Mouse (Mus musculus): ENCODE results near the gene Safb2.
"Not testable (repeated sequence)": the region's sequence is repeated elsewhere in the genome, so short reads cannot be mapped to it uniquely, and the experiment has no call there.

Safb2 gene

GRCm38 (mm10) chr17:56584257-56585130 lies at the start of gene Safb2, which contains the start of gene Safb:
Gene Safb2, minus strand, starts transcription at chr17:56584585.
Gene Safb, plus strand, starts transcription at chr17:56584825.
- DNase-seq, result peak; percentile 98 to 99

DNA sequence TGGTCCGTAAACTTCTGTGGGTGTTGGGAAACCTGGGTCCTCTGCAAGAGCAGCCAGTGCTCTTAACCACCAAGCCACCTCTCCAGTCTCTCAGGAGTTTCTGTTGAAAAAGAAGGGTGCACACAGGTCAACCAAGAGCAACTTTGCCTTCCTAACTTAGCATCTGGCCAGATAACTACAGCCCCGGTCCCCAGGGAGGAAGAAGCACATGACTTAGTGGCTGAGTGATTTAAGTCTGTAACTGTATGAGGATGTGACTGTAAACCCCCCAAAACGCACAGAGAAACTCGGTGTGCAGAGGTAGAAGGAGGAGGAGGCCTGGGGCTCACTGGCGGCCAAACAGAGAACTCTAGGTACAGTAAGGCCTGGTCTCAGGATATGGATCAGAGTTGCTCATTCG lies 49.6 kb upstream of the Safb2 start:
- DNase-seq, result no peak

DNA sequence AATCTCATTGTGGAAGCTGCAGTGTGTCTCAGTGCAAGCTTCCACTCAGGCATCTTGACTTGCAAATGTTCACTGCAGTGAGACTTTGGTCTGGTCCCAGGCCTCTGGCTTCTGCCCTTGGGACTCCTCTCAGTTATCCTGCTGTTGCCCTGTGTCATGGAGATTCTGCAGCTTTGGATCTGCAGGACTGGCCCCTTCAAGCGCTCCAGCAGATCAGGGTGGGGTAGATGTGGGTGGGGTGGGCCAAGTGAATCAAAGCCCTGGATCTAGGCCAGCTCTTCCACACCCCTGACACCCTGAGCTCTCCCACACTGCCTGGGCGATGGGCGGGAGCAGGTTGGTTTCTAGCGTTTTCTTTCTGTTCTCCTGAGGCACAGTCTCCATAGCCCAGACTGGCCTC lies 47.4 kb upstream of the Safb2 start:
- DNase-seq, result no peak

DNA sequence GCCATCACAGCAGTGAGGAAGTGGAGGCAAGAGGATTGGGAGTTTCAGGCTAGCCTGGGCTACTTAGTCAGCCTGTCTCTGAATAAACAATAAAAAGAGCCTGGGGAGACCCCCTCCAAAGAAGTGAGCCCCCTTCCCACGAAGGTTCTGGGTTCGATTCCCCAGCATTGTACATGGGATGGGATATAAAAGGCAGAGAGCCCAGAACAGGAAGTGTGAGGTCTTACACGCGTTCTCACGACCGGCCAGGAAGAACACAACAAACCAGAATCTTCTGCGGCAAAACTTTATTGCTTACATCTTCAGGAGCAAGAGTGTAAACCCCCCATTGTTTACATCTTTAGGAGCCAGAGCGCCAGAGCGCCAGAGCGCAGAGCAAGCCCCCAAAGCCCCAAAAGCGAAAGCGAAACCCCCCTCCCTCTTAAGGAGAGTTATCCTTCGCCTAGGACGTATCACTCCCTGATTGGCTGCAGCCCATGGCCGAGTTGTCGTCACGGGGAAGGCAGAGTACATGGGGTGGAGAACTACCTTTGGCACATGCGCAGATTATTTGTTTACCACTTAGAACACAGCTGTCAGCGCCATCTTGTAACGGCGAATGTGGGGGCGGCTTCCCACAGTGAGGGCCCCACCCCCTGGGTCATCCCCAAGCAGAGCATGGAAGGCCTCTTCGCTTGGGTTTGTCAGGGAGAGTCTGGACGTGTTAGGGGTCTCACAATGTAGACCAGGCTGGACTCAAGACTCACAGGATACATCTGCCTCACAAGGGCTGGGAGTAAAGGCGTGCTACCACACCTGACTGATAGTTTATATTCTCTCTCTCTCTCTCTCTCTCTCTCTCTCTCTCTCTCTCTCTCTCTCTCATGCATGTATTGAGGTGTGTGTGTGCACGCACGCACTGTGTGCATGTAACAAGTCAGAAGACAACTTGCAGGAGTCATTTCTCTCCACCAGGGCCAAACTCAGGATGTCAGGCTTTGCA lies 45.7 kb upstream of the Safb2 start:
- DNase-seq, result not testable (repeated sequence)

- DNase-seq, result peak; percentile 68 to 74
These were observed 43.3 kb upstream of the Safb2 start, which contains the start of gene Catsperd for GRCm38 (mm10) chr17:56627530-56628277. Gene Catsperd, plus strand, starts transcription at chr17:56628143.

- DNase-seq, result peak; percentile 98 to 99
These were observed 42.5 kb upstream of the Safb2 start, which contains the start of gene Lonp1 for GRCm38 (mm10) chr17:56626754-56627470. Gene Lonp1, minus strand, starts transcription at chr17:56626887.

DNA sequence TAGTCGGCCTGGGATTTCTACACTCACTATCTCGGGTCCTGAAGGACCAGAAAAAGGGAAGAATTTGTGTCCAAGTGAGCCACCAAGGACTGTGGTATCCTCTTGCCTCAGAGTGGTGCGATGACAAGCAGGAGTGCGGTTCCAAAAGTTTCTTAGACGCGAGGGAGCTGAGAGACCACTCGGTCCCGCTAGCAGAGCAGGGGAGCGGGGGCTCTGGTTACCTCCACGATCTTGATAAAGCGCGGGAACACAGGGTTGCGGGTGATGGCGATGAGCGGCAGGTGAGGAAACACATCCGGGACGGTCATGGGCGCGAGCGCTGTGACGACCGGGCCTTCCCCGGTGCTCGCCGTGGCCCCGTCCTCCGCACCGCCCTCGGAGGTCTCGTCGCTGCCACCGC lies 41.9 kb upstream of the Safb2 start:
- no peak for DNase-seq

DNA sequence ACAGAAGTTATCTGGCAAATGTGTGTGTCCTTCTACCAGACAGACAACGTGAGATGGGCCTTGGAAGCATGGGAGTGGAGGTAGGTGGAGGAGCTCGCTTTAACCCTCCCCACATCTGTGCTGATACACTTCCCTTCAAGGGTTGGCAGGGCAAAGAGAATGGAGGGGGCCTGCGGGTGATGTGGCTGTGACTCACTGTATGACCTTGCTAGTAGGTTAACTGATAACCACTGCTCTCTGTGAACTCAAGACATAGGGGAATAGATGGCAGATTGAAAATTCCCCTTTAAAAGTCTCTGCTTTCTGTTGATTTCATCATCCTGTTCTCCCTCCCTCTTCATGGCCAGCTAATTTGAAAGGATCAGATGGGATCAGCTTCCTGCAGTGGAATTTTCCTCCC lies 41.1 kb upstream of the Safb2 start:
- DNase-seq, result no peak

- DNase-seq, result no peak
These were observed 33.2 kb upstream of the Safb2 start for GRCm38 (mm10) chr17:56617628-56618027.

DNA sequence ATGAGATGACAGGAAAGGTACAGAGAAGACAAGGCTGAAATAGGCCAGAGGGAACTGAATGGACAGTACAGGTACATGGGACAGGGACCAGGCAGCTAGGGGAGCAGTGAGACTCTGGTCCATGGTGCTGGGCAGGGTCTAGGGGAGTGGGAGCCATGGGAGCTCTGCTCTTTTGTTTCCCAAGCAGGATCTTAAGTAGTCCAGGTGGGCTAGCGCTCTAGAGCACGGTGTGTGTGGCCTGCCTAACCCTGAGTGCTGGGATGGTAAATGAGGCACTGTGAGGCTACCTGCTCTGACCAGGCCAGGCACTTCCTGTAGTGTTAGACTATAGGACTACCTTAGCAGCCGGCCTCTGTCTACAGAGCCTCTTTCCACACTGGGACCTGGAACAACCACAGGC lies 32.3 kb upstream of the Safb2 start:
- no peak for DNase-seq

DNA sequence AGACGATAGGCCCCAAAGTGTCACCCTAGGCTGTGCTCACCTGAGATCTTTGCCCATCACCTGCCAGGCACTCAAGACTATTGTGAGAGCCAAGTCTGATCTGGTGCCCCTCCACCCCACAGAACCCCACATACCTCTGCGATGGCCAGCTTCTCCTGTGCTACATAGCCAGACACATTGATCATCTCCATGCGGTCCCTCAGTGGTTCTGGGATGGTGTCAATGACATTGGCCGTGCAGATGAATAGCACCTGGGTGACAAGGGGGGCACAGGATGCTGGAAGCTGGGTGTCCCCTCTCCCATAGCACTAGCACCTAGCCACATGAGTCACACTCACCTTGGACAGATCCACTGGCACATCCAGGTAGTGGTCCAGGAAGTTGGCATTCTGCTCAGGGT lies 31.4 kb upstream of the Safb2 start:
- DNase-seq, result no peak

DNA sequence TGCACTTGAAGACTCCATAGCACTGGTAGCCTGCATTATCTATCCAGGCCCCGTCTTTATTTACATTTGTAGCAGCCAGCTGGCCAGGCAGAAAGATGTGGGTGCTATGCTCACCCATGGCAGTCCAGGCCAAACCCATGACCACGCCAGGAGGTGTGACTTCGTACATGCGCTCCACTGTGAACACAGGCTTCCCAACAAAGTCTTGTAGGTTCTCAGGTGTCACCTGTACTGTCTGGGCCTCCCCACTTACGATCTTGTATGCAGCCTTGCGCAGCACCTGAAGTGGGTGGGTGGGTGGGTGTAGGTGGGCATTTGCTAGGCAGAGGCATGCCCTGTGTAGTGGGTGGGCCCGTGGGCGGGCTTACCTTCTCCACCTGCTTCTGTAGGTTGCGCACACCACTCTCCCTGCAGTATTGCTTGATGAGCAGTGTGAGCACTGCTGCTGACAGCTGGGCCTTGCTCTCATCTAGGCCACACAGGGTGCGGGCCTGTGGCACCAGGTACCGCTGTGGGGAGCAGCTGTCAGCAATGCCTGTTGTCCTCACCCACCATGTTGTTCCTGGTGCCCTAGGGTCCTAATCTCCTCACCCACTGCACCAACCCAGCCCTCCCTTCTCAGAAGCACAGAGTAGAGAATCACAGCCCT lies 30.9 kb upstream of the Safb2 start:
- DNase-seq, result no peak

DNA sequence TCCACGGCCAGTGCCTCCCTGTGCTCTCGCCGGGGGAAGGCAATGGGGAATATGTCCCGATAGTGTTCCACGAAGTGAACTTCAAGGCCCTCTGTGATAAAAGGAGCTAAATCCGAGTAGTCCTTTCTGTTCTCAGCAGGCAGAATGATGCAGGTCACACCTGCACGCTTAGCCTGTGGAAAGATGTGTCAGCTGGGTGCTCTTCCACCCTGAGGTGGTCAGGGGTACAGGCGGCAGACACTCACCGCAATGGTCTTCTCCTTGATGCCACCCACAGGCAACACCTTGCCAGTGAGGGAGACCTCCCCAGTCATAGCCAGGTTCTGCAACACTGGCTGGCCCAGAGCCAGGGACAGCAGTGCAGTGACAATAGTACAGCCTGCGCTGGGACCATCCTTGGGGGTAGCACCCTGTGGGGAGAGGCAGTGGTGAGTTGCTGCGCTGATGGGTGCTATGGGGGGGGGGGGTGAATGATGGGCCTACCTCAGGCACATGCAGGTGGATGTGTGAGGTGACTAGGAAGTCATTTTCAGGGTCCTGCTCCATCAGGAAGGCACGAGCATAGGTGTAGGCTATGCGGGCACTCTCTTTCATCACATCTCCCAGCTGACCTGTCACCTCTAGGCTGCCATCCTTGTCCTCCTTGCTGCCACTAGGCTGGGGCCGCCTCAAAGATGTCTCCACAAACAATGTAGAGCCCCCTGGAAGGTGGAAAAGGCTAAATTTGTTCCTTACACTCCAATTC lies 30.2 kb upstream of the Safb2 start:
- DNase-seq, result peak in 1 of 2 experiments; percentile 54

GRCm38 (mm10) chr17:56613893-56614292 lies 29.5 kb upstream of the Safb2 start:
- DNase-seq, result peak in 1 of 2 experiments; percentile 34

DNA sequence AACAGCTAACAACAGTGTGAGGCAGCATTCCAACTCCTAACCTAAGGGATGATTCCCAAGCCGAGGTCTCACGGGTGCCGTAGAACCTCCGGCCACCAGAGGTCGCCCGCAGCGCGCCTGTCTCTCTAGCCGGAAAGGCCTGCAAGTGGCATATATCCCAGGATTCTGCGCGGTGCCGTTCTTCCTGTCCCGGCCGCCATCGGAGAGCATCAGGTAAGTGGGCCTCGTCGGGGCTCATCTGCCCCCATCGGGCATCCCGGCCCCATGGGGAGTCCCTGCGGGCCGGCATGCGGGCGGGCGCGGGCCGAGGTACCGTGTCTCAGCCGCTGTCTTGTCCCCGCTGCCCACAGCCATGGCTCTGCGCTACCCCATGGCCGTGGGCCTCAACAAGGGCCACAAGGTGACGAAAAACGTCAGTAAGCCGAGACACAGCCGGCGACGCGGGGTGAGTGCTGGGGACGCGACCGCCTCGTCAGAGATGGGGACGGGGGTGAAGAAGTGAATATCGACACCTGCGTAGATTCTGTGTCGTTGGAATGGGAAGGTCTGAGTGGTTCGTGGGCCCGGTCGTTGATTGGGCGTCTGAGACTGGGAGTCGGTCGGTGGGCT lies 29.0 kb upstream of the Safb2 start, which contains the start of gene Rpl36:
TSS of gene Rpl36 (plus strand) at position 181 of the 609 bp plus-strand sequence.
- peak; percentile 96 to 98 for DNase-seq

- DNase-seq, result not testable (repeated sequence)
These were observed 28.2 kb upstream of the Safb2 start for GRCm38 (mm10) chr17:56612565-56612939.

DNA sequence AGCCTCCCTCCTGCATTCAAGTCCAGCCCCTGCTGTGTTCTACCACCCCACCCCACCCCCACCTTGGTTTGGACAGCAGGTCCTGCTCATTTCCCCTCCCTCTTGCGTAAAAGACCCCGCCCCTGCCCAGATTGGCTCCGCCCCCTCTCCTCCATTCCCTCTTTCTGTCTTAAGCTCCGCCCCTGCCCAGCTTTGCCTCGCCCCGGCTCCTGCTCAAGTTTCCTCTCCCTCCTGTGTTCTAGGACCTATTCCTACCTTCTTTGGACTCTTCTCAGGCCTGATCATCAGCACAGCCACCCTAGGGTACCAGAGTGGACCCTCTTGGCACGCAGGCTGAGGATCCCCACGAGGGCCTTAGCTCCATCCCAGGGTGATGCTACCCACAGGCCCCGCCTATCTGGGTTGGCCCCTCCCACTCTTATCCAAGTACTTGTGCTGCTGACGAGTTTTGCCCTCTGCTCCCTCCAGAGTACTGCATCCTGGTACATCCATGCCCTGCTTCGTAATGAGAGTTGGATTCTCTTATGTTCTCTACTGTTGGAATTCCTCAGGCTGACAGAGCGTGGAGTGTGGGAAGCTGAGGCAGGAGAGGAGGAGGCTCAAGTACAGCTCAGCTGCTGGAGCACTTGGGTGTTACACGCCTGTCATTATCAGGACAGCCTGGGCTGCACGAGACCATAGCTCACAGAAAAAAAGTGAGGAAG lies 27.6 kb upstream of the Safb2 start:
- peak; percentile 49 to 76 for DNase-seq

DNA sequence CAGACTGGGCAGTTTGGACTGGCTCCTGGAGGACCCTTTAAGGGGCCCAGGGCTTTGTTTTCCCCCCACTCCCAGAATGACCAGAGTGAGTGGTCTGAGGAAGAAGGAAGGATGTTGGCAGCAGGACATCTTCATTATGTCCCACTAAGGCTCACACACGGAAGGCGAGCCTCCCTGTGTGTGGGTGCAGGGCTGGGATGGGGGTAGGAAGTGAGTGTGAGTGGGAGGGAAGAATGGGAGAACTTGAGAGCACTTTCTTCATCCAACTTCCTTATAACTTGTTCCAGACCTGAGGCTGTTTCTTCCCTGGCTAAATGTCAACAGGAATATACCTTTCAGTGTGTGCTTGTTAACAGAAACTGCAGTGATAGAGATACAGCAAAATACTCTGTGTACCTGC lies 26.9 kb upstream of the Safb2 start:
- DNase-seq, result no peak

All from kidney, postnatal 36 days (tissue).